Mouse (Mus musculus) cerebellum, postnatal 14 days (tissue): Measurements from ENCODE around the gene Bak1.
"Not testable (repeated sequence)": the region's sequence is repeated elsewhere in the genome, so short reads cannot be mapped to it uniquely, and the experiment has no call there.

Experiments used
- DNase-seq, 2 experiments: peaks; one replicate each; pipeline ENCODE4 v3.0.0; 2021; ENCODE audit warnings: mixed read lengths in 2 of 2

Gene Bak1

DNA sequence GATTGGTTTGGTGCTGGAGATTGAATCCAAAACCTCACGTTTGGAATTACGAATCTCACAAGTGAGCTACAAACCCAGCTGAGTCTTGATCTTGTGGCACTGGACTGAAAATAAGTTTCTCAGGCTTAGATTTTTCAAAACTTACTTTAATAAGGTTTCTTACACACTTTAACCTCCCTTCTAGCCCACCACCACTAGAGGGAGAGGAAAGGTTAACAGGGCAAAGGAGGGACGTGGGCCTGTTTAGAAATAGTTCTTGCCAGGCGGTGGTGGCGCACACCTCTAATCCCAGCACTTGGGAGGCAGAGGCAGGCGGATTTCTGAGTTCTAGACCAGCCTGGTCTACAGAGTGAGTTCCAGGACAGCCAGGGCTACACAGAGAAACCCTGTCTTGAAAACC lies 51.5 kb downstream of the Bak1 start:
- DNase-seq, result not testable (repeated sequence)

DNA sequence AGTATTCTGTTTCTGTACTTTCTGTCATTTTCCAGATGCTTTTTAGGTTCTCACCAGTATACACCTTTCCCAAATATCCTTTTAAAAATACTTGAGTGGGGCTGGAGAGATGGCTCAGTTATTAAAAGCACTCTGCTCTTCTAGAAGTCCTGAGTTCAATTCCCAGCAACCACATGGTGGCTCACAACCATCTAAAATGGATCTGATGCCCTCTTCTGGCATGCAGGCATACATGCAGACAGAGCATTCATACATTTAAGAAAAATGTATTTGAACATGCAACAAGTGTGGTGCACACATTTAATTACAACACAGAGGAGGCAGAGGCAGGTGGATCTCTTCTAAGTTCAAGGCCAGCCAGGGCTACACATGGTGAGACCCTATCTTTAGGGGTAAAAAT lies 53.4 kb downstream of the Bak1 start:
- no peak for DNase-seq

DNA sequence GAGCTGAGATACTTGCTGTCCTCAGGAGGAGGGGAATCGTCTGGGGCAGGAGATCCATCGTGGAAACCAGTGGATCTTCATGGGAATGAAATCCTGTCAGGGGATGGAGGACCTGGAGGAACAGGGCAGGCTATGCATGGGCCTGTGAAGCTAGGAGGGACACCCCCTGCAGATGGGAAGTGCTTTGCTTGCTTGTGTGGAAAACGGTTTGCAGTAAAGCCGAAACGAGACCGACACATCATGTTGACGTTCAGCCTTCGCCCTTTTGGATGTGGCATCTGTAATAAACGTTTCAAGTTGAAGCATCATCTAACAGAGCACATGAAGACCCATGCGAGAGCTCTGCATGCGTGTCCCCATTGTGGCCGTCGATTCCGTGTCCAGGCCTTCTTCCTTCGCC lies 54.3 kb downstream of the Bak1 start:
- no peak for DNase-seq

DNA sequence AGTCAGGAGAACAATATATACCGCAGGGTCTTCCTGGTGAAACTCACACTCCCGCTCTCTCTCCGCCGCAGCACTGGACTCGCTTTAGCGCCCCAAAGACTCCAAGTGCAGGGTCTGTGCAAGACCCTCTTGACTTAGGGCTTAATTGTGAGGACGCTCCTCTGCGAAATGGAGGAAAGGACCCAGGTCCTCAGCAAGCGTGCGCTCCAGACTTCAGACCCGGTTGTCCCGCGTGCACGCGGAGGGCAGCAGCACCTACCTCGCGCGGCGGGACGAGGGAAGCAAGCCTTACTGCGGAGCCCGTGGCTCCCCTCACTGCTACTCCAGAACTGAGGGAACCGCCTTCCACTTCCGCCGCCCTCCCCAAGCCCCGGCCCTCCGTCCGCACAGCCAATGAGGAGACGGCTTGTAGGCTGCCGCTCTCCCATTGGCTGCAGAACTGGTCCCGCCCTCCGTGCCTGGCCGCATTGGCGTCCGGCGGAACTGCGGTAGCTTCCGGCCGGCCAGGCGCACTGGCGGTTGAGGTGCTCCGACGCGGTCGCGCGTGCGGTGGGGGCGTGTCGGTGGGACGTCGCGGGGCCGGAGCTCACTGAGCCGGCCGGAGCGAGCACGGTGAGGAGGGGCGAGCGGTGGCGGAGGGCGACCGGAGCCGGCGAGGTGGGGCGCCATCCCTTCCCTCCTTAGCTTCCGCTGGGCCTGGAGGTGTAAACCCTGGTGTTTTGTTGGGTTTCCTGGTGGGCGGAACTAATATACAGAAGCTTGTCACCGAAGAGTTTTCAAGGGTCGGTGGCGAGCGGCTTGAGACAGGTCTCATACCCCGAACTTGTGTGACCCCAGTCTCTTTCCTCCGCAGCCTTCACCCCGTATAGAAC lies 55.9 kb downstream of the Bak1 start, which contains the start of gene Zbtb9:
Zbtb9 (plus strand) TSS at position 465 of the 872 bp plus-strand sequence.
- DNase-seq, result peak; percentile 96 to 97

DNA sequence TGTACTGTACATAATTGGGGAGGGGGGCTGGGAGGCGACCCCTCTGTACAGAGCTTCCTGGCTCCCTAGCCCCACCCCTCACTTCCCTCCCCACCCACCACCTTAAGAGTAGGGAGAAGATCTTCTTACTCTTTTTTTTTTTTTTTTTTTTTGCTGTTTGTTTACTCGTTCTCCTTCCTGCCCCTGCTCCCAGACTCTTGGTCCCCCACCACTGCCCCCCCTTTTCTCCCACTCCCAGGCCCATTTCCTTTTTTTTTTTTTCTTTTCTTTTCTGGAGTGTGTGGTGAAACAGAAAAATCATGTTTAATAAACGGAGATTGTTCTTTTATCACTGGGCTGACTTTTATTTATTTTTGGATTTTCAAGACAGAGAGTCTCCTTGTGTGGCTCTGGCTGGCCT lies 56.7 kb downstream of the Bak1 start:
- peak in 1 of 2 experiments; percentile 9 for DNase-seq

DNA sequence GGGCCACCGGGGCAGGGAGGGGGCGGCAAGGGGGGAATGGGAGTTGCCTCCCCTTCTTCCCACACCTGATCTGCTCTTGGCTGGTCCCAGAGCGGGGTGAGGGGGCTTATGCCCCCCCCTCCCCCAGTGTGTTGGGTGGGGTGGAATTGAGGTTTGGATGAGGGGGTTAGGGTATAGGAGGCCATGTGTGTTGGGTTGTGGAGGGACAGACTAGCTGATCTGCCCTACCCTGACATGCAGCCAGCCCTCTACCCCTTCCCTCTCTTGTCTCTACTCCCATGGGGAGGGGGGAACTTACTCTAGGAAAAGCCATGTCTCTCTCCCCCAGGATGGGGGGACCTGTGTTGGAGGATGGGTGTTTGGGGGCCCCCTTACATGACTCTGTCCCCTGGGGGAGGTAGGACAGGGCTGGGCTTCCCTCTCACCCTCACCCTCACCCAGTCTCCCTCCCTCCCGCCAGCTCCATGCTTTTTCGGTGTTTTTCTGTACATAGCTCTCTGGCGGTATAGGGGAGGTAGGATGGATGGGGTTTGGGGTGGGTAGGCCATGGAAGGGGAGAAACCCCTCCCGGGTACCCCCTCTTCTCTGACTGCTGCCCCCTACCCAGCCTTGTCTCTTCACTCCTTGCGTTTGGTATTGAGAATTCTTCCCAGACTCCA lies 57.4 kb downstream of the Bak1 start:
- DNase-seq, result peak in 1 of 2 experiments; percentile 24

DNA sequence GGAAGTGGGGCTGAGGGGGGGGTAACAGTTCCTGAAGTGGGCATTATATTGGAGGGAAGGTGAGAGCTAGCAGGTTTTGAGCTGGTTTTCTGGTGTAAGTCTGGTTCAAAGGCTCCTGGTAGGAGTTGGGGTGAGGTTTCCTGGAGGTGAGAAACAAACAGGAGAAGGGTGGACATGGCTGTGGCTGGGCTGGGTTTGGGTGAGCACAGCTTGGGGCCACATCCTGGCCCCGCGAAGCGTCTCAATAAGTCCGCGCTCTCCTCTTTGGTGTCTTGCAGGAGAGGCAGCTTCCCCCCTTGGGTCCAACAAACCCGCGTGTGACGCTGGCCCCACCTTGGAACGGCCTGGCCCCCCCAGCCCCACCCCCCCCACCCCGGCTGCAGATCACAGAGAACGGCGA lies 58.6 kb downstream of the Bak1 start:
- no peak for DNase-seq
